Mouse (Mus musculus) liver, embryonic 14.5 days (tissue): Measurements from ENCODE around the gene Dagla.

Experiments
- CTCF ChIP-seq: IDR thresholded peaks from 2 replicates; pipeline ENCODE4 v1.5.1; 2016; ENCODE audit warnings: antibody characterized with exemption, low read depth, control low read depth
- EP300 ChIP-seq: IDR thresholded peaks from 2 replicates; pipeline ENCODE4 v1.6.1; 2016; ENCODE audit warnings: antibody characterized with exemption, low read depth

DNA sequence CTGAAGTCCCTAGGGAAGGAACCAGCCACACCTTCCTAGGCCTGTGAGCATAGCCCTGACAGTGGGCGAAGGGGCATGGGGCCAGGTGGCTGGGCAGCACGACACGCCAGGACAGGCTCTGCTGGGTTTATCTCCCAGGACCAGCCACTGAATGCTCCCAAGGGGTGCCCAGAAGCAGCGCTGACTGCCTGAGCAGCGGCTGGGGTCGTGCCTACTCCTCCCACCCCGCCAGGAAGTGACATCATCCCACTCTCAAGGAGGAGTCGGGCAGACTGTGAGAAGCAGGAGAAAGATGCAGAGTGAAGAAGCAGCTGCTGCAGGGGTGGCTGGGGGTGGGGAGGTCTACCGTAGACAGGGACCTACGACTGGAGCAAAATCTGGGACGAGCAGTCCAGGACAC is 31.9 kb downstream of the Dagla start:
- TF ChIP-seq EP300 (no peak), CTCF (no peak)
